Mouse (Mus musculus): ENCODE data around the gene Hipk2.

- TF ChIP-seq CTCF (conservative IDR thresholded peaks at IDR 0.05; ENCODE audit: low read length) (no peak), POU5F1 (IDR thresholded peaks at IDR 0.05; ENCODE audit: borderline replicate concordance, low read length) (no peak)
Measured at GRCm38 (mm10) chr6:38704264-38704984, 171.5 kb downstream of the Hipk2 start.
